Comparison of ENCODE assay signal across 8 mouse cellular contexts in genomic region chr7:90280274-90280875, GRCm38 (mm10). TPM values are rescaled to one million over a fixed set of nuclear protein-coding genes. Genes with fewer than 3 reads are reported as not detected.
A peak's percentile ranks its signal among the peaks of the same experiment; 100 is the strongest.
DNase-seq lines count a peak whose midpoint lies in the region; ATAC-seq and TF ChIP-seq lines count a peak whose summit lies in the region.

No protein-coding gene starts in this region.

- H3K36me3 ChIP-seq in kidney, adult 2 months (ENCODE audit: control insufficient read depth, insufficient read depth, low read length) = no peaks in the 10 kb centered on the region

- H3K27ac ChIP-seq in kidney, adult 2 months (ENCODE audit: insufficient read depth, low read depth, low read length) = no peak overlapping the region

- no peak overlapping the region for H3K4me3 ChIP-seq in kidney, adult 2 months (ENCODE audit: insufficient read depth, low read depth, low read length)

- TF ChIP-seq POLR2A in kidney, adult 2 months (IDR thresholded peaks at IDR 0.05; ENCODE audit: low read depth, low read length) = no peak

- TF ChIP-seq CTCF in kidney, adult 2 months (conservative IDR thresholded peaks at IDR 0.05; ENCODE audit: insufficient read depth, insufficient read length, low read depth, low read length) = peak; percentile 62

- ATAC-seq in frontal cortex, adult (ENCODE audit: low TSS enrichment) = peak; percentile 94

- H3K4me1 ChIP-seq in kidney, adult 2 months (ENCODE audit: control insufficient read depth, insufficient read depth, low read length) = no peaks in the 10 kb centered on the region; the same call in 1 of the 2 replicates

- no peak for DNase-seq in frontal cortex, postnatal 14 days (ENCODE audit: low spot score in 2 of 2)
- peak; percentile 19 for DNase-seq in right cerebral cortex, postnatal 4 days
- no peak for DNase-seq in right cerebral cortex, adult 18-20 months
- DNase-seq in cerebellum, postnatal 10 days = peak; percentile 36 to 47
- peak; percentile 38 for DNase-seq in kidney, adult 2 months
- peak; percentile 33 to 51 for DNase-seq in lung, postnatal 4 days
- DNase-seq in yolk sac, embryonic 10.5 days (ENCODE audit: low spot score) = no peak

- WGBS in kidney, adult 2 months = 62% methylated on average over 11 of the region's 11 CpGs

- H3K27me3 ChIP-seq in kidney, adult 2 months (replicated peaks; ENCODE audit: control insufficient read depth, insufficient read depth, low read length) = no peaks in the 10 kb centered on the region

RNA-seq across cellular contexts. Expression of gene Ccdc83, which starts 14.8 kb away (rescaled TPM):
- polyA plus RNA-seq in kidney, adult 2 months (2012; rRNA removed) = not detected in 2 replicates

RNA-seq across cellular contexts. Expression of gene Sytl2, which starts 21.7 kb away (rescaled TPM):
- 9.0 and 9.6 TPM in 2 replicates for polyA plus RNA-seq in kidney, adult 2 months (2012; rRNA removed)

Comparison
In these comparisons a context has a peak if more than half of its experiments do, and no peak if none do; other contexts are left out.
1. DNase-seq: peak in right cerebral cortex, postnatal 4 days (single experiment), cerebellum, postnatal 10 days (2 of 2), kidney, adult 2 months (single experiment) and lung, postnatal 4 days (2 of 2); none in frontal cortex, postnatal 14 days (0 of 2), right cerebral cortex, adult 18-20 months (single experiment) and yolk sac, embryonic 10.5 days (single experiment).